In the genomic region with DNA sequence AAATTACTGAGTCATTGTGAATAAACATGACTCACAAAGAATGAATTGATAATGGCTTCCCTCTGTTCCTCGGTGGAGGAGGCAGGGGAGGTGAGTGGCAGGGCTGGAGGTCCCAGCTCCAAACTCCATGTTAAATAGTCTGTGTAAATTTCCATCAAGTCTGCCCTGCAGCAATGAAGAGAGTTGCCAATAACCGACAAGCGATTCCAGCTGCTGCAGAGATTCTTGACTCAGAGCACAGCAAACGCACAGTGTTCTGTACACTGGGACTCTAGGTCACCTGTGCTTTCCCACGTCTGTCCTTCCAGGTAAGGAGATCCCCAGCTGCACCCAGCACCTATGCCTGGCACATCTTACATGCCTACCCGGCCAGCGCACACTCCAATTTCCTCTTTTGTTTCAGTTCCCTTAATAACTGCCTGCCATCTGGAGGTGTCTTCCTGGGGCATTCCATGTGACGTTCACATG, we compare ENCODE assay signal across 9 mouse cellular contexts. TPM values are rescaled to one million over a fixed set of nuclear protein-coding genes. Genes with fewer than 3 reads are reported as not detected.
A peak's percentile ranks its signal among the peaks of the same experiment; 100 is the strongest.
DNase-seq lines count a peak whose midpoint lies in the region; ATAC-seq lines count a peak whose summit lies in the region.
"Had no signal": no experiment of that assay in that cellular context is flagged by ENCODE, and none has a peak within 500 bp of the region (broad histone marks: within the 10 kb centered on the region; RNA-seq: fewer than 3 reads in every experiment).

No protein-coding gene starts in this region.

- peak; percentile 27 for DNase-seq in hindbrain, embryonic 14.5 days (ENCODE audit: low spot score)
- no peak for DNase-seq in thymus, postnatal 10 days (ENCODE audit: low spot score in 2 of 2)
- no peak for DNase-seq in adrenal gland, adult 2 months
- no peak for DNase-seq in adrenal gland, adult 18-20 months (ENCODE audit: low spot score in 2 of 2)

- H3K4me1 ChIP-seq in forebrain, embryonic 16.5 days (replicated peaks; ENCODE audit: control insufficient read depth, insufficient read depth, low read length) = no peaks in the 10 kb centered on the region
- H3K4me1 ChIP-seq in forebrain, embryonic 12.5 days = peaks cover 6% of the 10 kb centered on the region; the same call in 1 of the 2 replicates
- no peaks in the 10 kb centered on the region for H3K4me1 ChIP-seq in neural tube, embryonic 14.5 days (ENCODE audit: control insufficient read depth, insufficient read depth, low read length)
- H3K4me1 ChIP-seq in neural tube, embryonic 15.5 days = peaks cover 3% of the 10 kb centered on the region; the same call in 1 of the 2 replicates
- H3K4me1 ChIP-seq in hindbrain, embryonic 14.5 days (replicated peaks; ENCODE audit: control insufficient read depth, insufficient read depth, low read length) = peaks cover 5% of the 10 kb centered on the region; the same call in 1 of the 2 replicates
- H3K4me1 ChIP-seq: lung, embryonic 15.5 days had no signal

- no peaks in the 10 kb centered on the region for H3K27me3 ChIP-seq in forebrain, embryonic 16.5 days (replicated peaks; ENCODE audit: control insufficient read depth, insufficient read depth, low read length)
- H3K27me3 ChIP-seq in forebrain, embryonic 12.5 days = no peaks in the 10 kb centered on the region
- H3K27me3 ChIP-seq in neural tube, embryonic 14.5 days (ENCODE audit: control insufficient read depth, insufficient read depth, low read length) = no peaks in the 10 kb centered on the region
- no peaks in the 10 kb centered on the region for H3K27me3 ChIP-seq in neural tube, embryonic 15.5 days (replicated peaks)
- no peaks in the 10 kb centered on the region for H3K27me3 ChIP-seq in hindbrain, embryonic 14.5 days (ENCODE audit: control insufficient read depth, insufficient read depth, low read length)
- H3K27me3 ChIP-seq: lung, embryonic 15.5 days had no signal

- H3K4me2 ChIP-seq in forebrain, embryonic 16.5 days (ENCODE audit: low read length) = no peak overlapping the region
- no peak overlapping the region for H3K4me2 ChIP-seq in forebrain, embryonic 12.5 days
- H3K4me2 ChIP-seq in neural tube, embryonic 14.5 days (ENCODE audit: low read depth, low read length) = no peak overlapping the region
- no peak overlapping the region for H3K4me2 ChIP-seq in neural tube, embryonic 15.5 days
- no peak overlapping the region for H3K4me2 ChIP-seq in hindbrain, embryonic 14.5 days (replicated peaks)
- H3K4me2 ChIP-seq: lung, embryonic 15.5 days had no signal

- H3K4me3 ChIP-seq in forebrain, embryonic 16.5 days (replicated peaks; ENCODE audit: low read length) = no peak overlapping the region
- H3K4me3 ChIP-seq in forebrain, embryonic 12.5 days (replicated peaks) = no peak overlapping the region
- H3K4me3 ChIP-seq in neural tube, embryonic 14.5 days (ENCODE audit: low read depth, low read length) = no peak overlapping the region
- no peak overlapping the region for H3K4me3 ChIP-seq in neural tube, embryonic 15.5 days (replicated peaks)
- no peak overlapping the region for H3K4me3 ChIP-seq in hindbrain, embryonic 14.5 days (replicated peaks; ENCODE audit: low read length)
- H3K4me3 ChIP-seq: lung, embryonic 15.5 days had no signal

- no peaks in the 10 kb centered on the region for H3K9me3 ChIP-seq in forebrain, embryonic 16.5 days (ENCODE audit: control insufficient read depth, low read length)
- no peaks in the 10 kb centered on the region for H3K9me3 ChIP-seq in forebrain, embryonic 12.5 days
- H3K9me3 ChIP-seq in neural tube, embryonic 14.5 days (ENCODE audit: control insufficient read depth, low read length) = no peaks in the 10 kb centered on the region
- H3K9me3 ChIP-seq in neural tube, embryonic 15.5 days (replicated peaks) = no peaks in the 10 kb centered on the region
- no peaks in the 10 kb centered on the region for H3K9me3 ChIP-seq in hindbrain, embryonic 14.5 days (ENCODE audit: control insufficient read depth, low read length)
- H3K9me3 ChIP-seq: lung, embryonic 15.5 days had no signal

- H3K9ac ChIP-seq in forebrain, embryonic 16.5 days (replicated peaks; ENCODE audit: low read depth, low read length) = no peak overlapping the region
- H3K9ac ChIP-seq in forebrain, embryonic 12.5 days = no peak overlapping the region
- no peak overlapping the region for H3K9ac ChIP-seq in neural tube, embryonic 14.5 days (replicated peaks; ENCODE audit: low read depth, low read length)
- H3K9ac ChIP-seq in neural tube, embryonic 15.5 days (replicated peaks) = no peak overlapping the region
- H3K9ac ChIP-seq in hindbrain, embryonic 14.5 days = no peak overlapping the region
- H3K9ac ChIP-seq: lung, embryonic 15.5 days had no signal

- no peaks in the 10 kb centered on the region for H3K36me3 ChIP-seq in forebrain, embryonic 16.5 days (ENCODE audit: control insufficient read depth, insufficient read depth)
- no peaks in the 10 kb centered on the region for H3K36me3 ChIP-seq in forebrain, embryonic 12.5 days (replicated peaks)
- no peaks in the 10 kb centered on the region for H3K36me3 ChIP-seq in neural tube, embryonic 14.5 days (ENCODE audit: control insufficient read depth, insufficient read depth, low read length)
- no peaks in the 10 kb centered on the region; the same call in 1 of the 2 replicates for H3K36me3 ChIP-seq in neural tube, embryonic 15.5 days
- H3K36me3 ChIP-seq in hindbrain, embryonic 14.5 days (replicated peaks; ENCODE audit: control insufficient read depth, insufficient read depth) = no peaks in the 10 kb centered on the region; the same call in 1 of the 2 replicates

- H3K27ac ChIP-seq in forebrain, embryonic 16.5 days (ENCODE audit: low read length) = no peak overlapping the region
- H3K27ac ChIP-seq in forebrain, embryonic 12.5 days = no peak overlapping the region
- H3K27ac ChIP-seq in neural tube, embryonic 14.5 days (ENCODE audit: low read depth, low read length) = no peak overlapping the region
- no peak overlapping the region; the same call in 1 of the 2 replicates for H3K27ac ChIP-seq in neural tube, embryonic 15.5 days (replicated peaks)
- H3K27ac ChIP-seq in hindbrain, embryonic 14.5 days = peak overlapping the region; percentile 47; the same call in 1 of the 2 replicates
- H3K27ac ChIP-seq: lung, embryonic 15.5 days had no signal

- 65% methylated on average over 8 of the region's 8 CpGs for WGBS in forebrain, embryonic 16.5 days
- 74% methylated on average over 8 of the region's 8 CpGs for WGBS in forebrain, embryonic 12.5 days
- 63% methylated on average over 8 of the region's 8 CpGs for WGBS in neural tube, embryonic 14.5 days
- WGBS in neural tube, embryonic 15.5 days = 58% methylated on average over 8 of the region's 8 CpGs
- 50% methylated on average over 8 of the region's 8 CpGs for WGBS in hindbrain, embryonic 14.5 days

- ATAC-seq in forebrain, embryonic 16.5 days = peak; percentile 18; the same call in 1 of the 2 replicates
- no peak for ATAC-seq in forebrain, embryonic 12.5 days (ENCODE audit: low FRiP score)
- peak; percentile 28; the same call in 1 of the 2 replicates for ATAC-seq in neural tube, embryonic 14.5 days (ENCODE audit: low read depth)
- no peak for ATAC-seq in neural tube, embryonic 15.5 days (ENCODE audit: low FRiP score)
- no peak for ATAC-seq in hindbrain, embryonic 14.5 days (ENCODE audit: low FRiP score)

RNA-seq across cellular contexts. Expression of a gene that starts 44.3 kb away (rescaled TPM):
- 19.9 and 21.5 TPM in 2 replicates for polyA plus RNA-seq in forebrain, embryonic 16.5 days (2015; fragmentation: Nextera tagmentation; extraction: Ambion mirVana)
- polyA plus RNA-seq in forebrain, embryonic 12.5 days (2016; fragmentation: Nextera tagmentation; extraction: Ambion mirVana) = 16.5 and 21.4 TPM in 2 replicates
- 20.3 and 26.4 TPM in 2 replicates for polyA plus RNA-seq in neural tube, embryonic 14.5 days (2014; fragmentation: Nextera tagmentation; extraction: Ambion mirVana)
- polyA plus RNA-seq in neural tube, embryonic 15.5 days (2015; fragmentation: Nextera tagmentation; extraction: Ambion mirVana) = 19.0 and 21.3 TPM in 2 replicates
- polyA plus RNA-seq in hindbrain, embryonic 14.5 days (2014; fragmentation: Nextera tagmentation; extraction: Ambion mirVana) = 25.8 and 29.0 TPM in 2 replicates
- total RNA-seq in adrenal gland, adult 2 months (2021) = 10 to 100 TPM; 12.4 to 25.8 TPM
- polyA plus RNA-seq in adrenal gland, adult 2 months (2012; rRNA removed) = 11.6 and 17.3 TPM in 2 replicates
- total RNA-seq in adrenal gland, adult 18-20 months (2021) = 10 to 100 TPM; 13.7 TPM

Comparison
In these comparisons a context has a peak if more than half of its experiments do, and no peak if none do; other contexts are left out.
1. ATAC-seq: peak in forebrain, embryonic 16.5 days (single experiment) and neural tube, embryonic 14.5 days (single experiment); none in forebrain, embryonic 12.5 days (single experiment), neural tube, embryonic 15.5 days (single experiment) and hindbrain, embryonic 14.5 days (single experiment).